Mouse (Mus musculus): ENCODE results near the gene Idnk.

Gene Idnk

GRCm38 (mm10) chr13:58157447-58158098 lies at the start of gene Idnk:
Idnk (plus strand) TSS chr13:58157649.
- peak; percentile 64 to 69 for DNase-seq (ENCODE audit: low spot score in 2 of 2)

DNA sequence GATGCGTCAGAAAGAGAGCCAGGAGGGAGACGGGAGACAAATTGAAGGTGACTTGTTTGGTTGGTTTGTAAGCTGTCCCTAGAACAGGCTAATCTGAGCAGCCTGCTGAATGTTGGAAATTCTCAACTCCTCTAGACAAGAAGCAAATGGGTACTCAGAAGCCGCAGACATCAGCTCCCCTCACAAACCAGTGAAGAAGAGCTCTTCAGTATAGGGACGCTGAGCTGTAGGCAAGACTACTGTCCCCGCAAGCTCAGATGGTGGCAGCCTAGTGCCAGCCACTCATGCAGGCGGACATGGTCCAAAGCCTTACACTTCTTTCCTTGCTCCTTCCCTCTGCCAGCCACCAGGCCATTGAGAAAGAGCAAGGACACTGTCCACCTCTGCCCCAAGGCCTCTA lies 46.1 kb upstream of the Idnk start:
- DNase-seq (ENCODE audit: low spot score in 2 of 2) = peak in 1 of 2 experiments; percentile 26

DNA sequence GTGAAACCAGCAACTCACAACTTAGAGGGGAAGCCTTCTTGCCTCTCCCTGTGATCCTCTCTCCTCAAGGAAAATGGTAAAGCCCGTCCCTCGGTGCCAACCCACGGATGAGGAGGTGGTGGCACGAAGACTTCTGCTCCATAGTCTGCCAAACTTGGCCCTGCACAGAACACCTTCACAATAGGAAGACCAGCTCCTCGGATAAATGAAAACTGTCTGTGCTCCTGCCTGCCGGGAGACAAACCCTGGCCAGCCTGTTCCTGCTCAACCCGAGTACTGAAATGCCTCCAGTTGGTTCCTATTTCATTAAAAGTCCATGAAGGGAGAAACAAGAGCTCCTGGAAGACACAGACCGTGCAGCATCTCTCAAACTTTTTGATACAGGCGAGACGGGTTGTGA lies 45.3 kb upstream of the Idnk start:
- DNase-seq (ENCODE audit: low spot score in 2 of 2) = peak; percentile 21 to 28

DNA sequence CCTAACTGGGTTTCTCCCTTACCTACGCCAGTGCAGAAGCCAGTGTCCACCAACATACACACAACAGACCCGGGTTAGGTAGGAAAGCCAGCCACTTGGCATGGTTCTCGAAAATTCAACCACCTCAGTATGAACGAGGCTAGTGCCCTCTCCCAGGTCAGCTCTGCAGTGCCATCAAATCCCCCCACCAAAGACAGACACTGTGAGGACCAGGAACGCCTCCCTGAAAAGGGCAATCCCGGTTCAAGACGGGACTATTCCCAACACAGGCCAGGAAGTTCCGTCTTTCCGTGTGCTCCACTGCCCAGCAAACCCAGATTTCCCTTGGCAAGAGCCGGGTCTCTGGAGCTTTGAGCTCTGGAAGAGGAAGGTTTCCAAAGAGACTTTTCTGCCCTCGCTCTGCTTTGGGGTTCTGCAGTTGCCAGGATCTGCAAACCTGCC lies 44.8 kb upstream of the Idnk start:
- DNase-seq (ENCODE audit: low spot score in 2 of 2) = no peak

GRCm38 (mm10) chr13:58113061-58113900 lies 44.2 kb upstream of the Idnk start, which contains the start of gene Klhl3:
Klhl3 (minus strand) TSS chr13:58113592.
- peak; percentile 73 to 81 for DNase-seq (ENCODE audit: low spot score in 2 of 2)

GRCm38 (mm10) chr13:58115227-58115626 lies 42.2 kb upstream of the Idnk start:
- DNase-seq (ENCODE audit: low spot score in 2 of 2) = no peak

- DNase-seq (ENCODE audit: low spot score in 2 of 2) = no peak
Observed at GRCm38 (mm10) chr13:58116801-58117200, 40.6 kb upstream of the Idnk start.

DNA sequence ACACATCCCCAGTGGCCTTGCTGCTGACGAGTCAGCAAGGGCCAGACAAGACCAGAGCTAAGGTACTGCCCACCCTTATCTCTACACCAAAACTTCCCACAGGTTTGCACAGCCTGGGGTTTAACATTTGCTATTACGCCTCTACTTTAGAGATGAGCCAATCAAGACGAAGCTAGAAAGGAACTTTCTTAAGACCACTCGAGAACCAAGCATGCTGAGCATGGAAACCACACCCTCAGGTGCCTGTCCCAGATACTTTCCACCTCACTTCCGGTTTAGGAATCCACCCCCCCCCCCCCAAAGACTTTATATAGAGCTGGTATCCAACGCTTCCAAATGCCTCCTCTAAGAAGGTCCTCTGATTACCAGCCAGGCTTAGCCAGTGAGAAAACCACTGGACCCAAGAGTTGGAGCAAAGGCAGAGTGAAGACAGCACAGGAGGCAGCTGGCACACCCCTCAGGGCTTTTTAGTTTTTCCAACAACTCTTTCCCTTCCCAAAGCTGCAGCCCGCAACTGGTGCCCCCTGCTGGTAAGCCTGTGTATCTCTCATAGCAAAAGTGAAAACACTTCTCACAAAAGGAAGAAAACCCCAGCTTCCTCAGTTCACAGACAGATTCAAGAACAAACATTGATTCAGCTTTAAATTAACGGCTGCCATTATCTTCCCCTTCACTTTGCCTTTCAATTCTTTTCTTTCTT lies 40.0 kb upstream of the Idnk start:
- no peak for DNase-seq (ENCODE audit: low spot score in 2 of 2)

GRCm38 (mm10) chr13:58122786-58123297 lies 34.6 kb upstream of the Idnk start:
- DNase-seq (ENCODE audit: low spot score in 2 of 2) = no peak

GRCm38 (mm10) chr13:58123381-58123780 lies 34.1 kb upstream of the Idnk start:
- DNase-seq (ENCODE audit: low spot score in 2 of 2) = no peak

- no peak for DNase-seq (ENCODE audit: low spot score in 2 of 2)
Observed at GRCm38 (mm10) chr13:58124278-58124677, 33.2 kb upstream of the Idnk start.

- DNase-seq (ENCODE audit: low spot score in 2 of 2) = no peak
Observed at GRCm38 (mm10) chr13:58124989-58125388, 32.5 kb upstream of the Idnk start.

DNA sequence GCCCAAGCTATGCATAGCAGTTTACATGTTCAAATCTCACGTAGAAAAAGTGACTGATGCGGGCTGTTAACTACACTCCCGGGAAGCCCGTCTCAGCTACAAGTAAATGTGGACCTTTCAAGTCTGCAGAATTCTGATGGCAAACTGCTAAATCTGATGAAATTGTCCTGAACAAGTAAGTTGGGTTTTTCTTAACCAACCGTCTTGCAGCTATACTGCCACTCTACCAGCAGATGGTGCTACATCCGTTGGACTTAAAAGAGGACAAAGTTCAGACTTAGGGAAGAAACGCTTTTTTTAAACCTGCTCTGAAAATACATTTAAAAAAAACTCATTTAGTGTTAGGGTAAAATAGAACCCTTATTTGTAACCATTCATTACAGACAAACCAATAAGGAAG lies 31.3 kb upstream of the Idnk start:
- no peak for DNase-seq (ENCODE audit: low spot score in 2 of 2)

- DNase-seq (ENCODE audit: low spot score in 2 of 2) = no peak
Observed at GRCm38 (mm10) chr13:58126862-58127765, 30.3 kb upstream of the Idnk start.

- peak; percentile 46 to 61 for DNase-seq (ENCODE audit: low spot score in 2 of 2)
Observed at GRCm38 (mm10) chr13:58127766-58128361, 29.6 kb upstream of the Idnk start.

DNA sequence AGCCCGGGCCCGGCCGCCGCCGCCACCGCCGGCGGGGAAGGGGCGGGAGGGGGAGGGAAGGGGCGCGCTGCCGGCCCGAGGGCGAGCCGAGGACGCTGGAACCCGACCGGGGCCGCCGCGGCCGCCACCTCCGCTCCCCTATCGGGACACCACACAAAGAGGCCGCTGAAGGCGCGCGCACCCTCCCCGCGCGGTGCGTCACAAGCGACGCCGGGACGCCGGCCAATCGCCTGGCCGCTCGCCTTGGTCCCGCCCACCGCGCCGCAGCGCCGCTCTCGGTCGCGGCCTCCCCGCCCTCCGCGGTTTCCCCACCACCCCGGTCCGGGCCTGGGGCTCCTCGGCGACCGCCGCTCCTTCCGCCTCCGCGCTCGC lies 29.1 kb upstream of the Idnk start, which contains the start of gene Hnrnpa0:
TSS of gene Hnrnpa0 (minus strand) at position 161 of the 372 bp plus-strand sequence.
- DNase-seq (ENCODE audit: low spot score in 2 of 2) = peak; percentile 86 to 90

DNA sequence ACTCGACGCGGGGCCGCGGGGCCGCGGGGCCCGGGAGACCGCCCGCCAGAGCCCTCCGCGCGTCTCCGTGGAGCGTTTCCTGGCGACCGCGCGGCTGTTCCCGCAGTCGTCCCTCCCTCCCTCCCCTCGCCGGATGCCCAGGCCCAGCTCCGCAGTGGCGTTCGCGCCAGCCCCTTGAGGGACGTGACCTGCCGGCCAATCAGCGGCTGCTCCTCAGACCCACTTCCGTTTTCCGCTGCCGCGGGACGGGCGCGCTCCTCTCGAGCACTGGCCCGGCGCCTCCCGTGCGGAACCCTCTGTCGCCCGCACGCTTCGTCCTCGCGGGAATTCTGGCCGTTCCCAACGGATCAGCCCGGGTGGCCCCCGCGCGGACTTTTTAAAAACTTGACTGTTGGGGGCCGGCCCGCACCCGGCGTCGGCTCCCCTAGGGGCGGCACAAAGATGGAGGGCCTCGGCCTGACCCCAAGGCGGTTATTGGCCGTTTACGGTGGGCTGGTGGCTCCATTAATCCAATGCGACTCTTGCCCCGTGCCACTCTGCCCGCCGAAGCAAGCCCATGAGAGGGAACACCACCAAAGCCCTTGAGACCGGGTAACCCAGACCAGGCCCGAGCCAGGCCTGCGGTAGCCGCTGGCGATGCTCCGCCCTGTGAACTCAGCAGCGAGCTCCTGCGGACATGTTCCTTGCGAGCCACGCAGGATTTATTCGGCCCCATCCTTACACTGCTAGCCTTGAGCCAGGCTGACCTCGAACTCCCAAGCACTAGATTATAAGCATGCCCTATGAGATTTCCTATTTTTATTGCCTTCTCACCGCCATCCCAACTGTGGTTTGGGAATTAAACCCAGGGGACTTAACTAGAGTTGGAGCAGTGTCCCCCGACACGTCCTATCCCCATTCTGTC lies 28.4 kb upstream of the Idnk start:
- peak; percentile 89 to 90 for DNase-seq (ENCODE audit: low spot score in 2 of 2)

GRCm38 (mm10) chr13:58129687-58130246 lies 27.7 kb upstream of the Idnk start:
- DNase-seq (ENCODE audit: low spot score in 2 of 2) = no peak

GRCm38 (mm10) chr13:58131692-58132091 lies 25.8 kb upstream of the Idnk start:
- DNase-seq (ENCODE audit: low spot score in 2 of 2) = no peak
